Mouse (Mus musculus) heart, adult 2 months (tissue): ENCODE measurements around the gene Tbce. TPM values are rescaled to one million over a fixed set of nuclear protein-coding genes. Genes with fewer than 3 reads are reported as not detected.
A peak's percentile ranks its signal among the peaks of the same experiment; 100 is the strongest.

ENCODE experiments used
- DNase-seq, 2 experiments: peaks; one replicate each; pipeline ENCODE4 v3.0.0; 2021
- H3K27ac ChIP-seq: fragments of 200-600 bp; 2 replicates; pipeline ENCODE4 v1.8.1; 2022
- H3K27me3 ChIP-seq: fragments of 200-500 bp; 2 replicates; pipeline ENCODE4 v1.6.1; 2012; ENCODE audit warnings: mild to moderate bottlenecking, low read length, inconsistent platforms, mixed read lengths; ENCODE audit not compliant: control insufficient read depth, insufficient read depth
- H3K36me3 ChIP-seq: fragments of 200-500 bp; 2 replicates; pipeline ENCODE4 v1.6.1; 2012; ENCODE audit warnings: low read length, inconsistent platforms; ENCODE audit not compliant: control insufficient read depth, insufficient read depth
- H3K4me1 ChIP-seq: fragments of 200-500 bp; 2 replicates; pipeline ENCODE4 v1.6.1; 2011; ENCODE audit warnings: low read length; ENCODE audit not compliant: control insufficient read depth, insufficient read depth
- H3K4me3 ChIP-seq: fragments of 200-600 bp; 2 replicates; pipeline ENCODE4 v1.8.1; 2022
- H3K79me2 ChIP-seq: fragments of 200-500 bp; replicated peaks from 2 replicates; pipeline ENCODE4 v1.6.1; 2012; ENCODE audit warnings: mild to moderate bottlenecking, inconsistent platforms, low read length, moderate library complexity, mixed read lengths; ENCODE audit not compliant: control insufficient read depth, insufficient read depth
- H3K9ac ChIP-seq: fragments of 200-500 bp; 2 replicates; pipeline ENCODE4 v1.6.1; 2012; ENCODE audit warnings: low read depth, mild to moderate bottlenecking, control low read depth, inconsistent platforms, low read length, mixed read lengths
- CTCF ChIP-seq: fragments of 200-600 bp; IDR thresholded peaks from 2 replicates; pipeline ENCODE4 v1.8.1; 2022; ENCODE audit warnings: antibody characterized with exemption, mild to moderate bottlenecking, moderate library complexity
- EP300 ChIP-seq: fragments of 200-500 bp; IDR thresholded peaks from 2 replicates; pipeline ENCODE4 v1.6.1; 2011; ENCODE audit warnings: low read depth, low read length, control low read depth; ENCODE audit not compliant: insufficient read depth
- POLR2A ChIP-seq: fragments of 200-500 bp; IDR thresholded peaks from 2 replicates; pipeline ENCODE4 v1.6.1; 2011; ENCODE audit warnings: mild to moderate bottlenecking, low read depth, low read length, control low read depth; ENCODE audit not compliant: insufficient read depth
- WGBS: fragments of 180-500 bp; shearing (Covaris S2); methylation state at CpG from one replicate; pipeline ENCODE4 v1.1.7; 2018; 5-methylcytosine and 5-hydroxymethylcytosine counted together
- intact Hi-C: fragments of 180-260 bp; cut with DNase I; formaldehyde crosslinking; loops from one replicate; pipeline ENCODE4 v1.15.1; 2025
- long read RNA-seq: library from polyadenylated mRNA; stranded (forward); transcript quantifications from one replicate; pipeline ENCODE4 v2.0.0, GENCODE M21; 2021
- polyA plus RNA-seq: library from polyadenylated mRNA; depleted of rRNA; stranded (reverse); fragments of >200 nt; gene quantifications from 2 replicates; pipeline ENCODE4 v1.2.3, GENCODE M21; 2012; rRNA removed
- total RNA-seq, 2 experiments: library from RNA; stranded (reverse); gene quantifications; 2 replicates each; pipeline ENCODE4 v1.2.3; 2021

Gene Tbce
- total RNA-seq (10 to 100 TPM; 20.4 to 21.2 TPM), polyA plus RNA-seq (16.5 and 27.0 TPM in 2 replicates)
- long read RNA-seq, transcript Tbce-201 (17 exons, 1,844 nt): major isoform, 15 of 22 reads
- long read RNA-seq, partial matches to known transcripts: 0 of 22 reads
- long read RNA-seq, other reads (novel, unspliced or antisense): 1 of 22 reads

DNA sequence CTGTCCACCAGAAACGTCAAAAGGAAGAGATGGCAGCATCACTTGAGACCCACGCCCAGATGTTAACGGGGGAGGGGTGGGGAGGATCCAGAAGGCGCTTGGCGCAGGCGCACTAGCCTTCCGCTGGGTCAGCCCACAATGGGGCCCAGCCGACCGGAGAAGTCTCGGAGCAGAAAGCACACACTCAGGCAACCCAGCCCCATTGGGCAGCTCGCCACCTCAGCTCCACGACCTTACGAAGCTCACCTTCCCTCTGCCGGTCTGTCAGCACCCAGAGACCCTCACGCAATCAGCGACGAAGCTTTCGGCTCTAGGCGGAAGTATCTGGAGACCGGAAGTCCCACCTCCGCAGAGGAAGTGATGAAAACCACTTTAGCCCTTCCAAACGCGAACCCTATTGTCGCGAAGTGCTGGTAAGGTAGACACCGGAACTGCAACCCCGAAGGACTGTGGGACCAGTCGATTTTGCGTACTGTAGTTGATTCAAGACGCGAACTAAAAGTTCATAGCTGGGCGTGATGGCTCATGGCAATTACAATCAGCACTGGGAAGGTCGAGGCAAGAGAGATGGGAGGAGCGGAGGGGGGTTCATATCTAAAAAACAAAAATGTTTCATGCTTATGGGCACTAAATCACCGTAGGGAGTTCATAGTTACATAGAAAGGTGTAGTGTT, at the start of gene Tbce:
Gene Tbce, minus strand, starts transcription at position 347 of the 674 bp plus-strand sequence.
- H3K79me2 ChIP-seq: peaks cover 1% of the 10 kb centered on the region; the same call in 1 of the 2 replicates
- peak within 1 kb of the TSS; percentile 91 for H3K9ac ChIP-seq
- H3K27ac ChIP-seq: peak within 1 kb of the TSS; percentile 99
- intact Hi-C loops: loop anchor here (2.0 kb wide), 1 partner anchor 85 kb away; the partner anchor contains the start of gene B3galnt2
- H3K27me3 ChIP-seq: no peaks in the 10 kb centered on the region
- TF ChIP-seq POLR2A (peak; percentile 94), EP300 (no peak), CTCF (peak; percentile 51)
- peak; percentile 93 for DNase-seq
- WGBS: under 1% methylated on average over 35 of the region's 35 CpGs
- H3K4me3 ChIP-seq: peak within 1 kb of the TSS; percentile 93
- no peaks in the 10 kb centered on the region; the same call in 1 of the 2 replicates for H3K4me1 ChIP-seq
- peaks cover 5% of the 10 kb centered on the region; the same call in 1 of the 2 replicates for H3K36me3 ChIP-seq

GRCm38 (mm10) chr13:14088669-14089068, 49.2 kb upstream of the Tbce start:
- intact Hi-C loops: no loop called here
- H3K4me3 ChIP-seq: no peak overlapping the region
- H3K79me2 ChIP-seq: peaks cover 2% of the 10 kb centered on the region; the same call in 1 of the 2 replicates
- WGBS: 44% methylated on average over 1 of the region's 1 CpGs
- H3K36me3 ChIP-seq: peaks cover 7% of the 10 kb centered on the region
- no peak overlapping the region for H3K9ac ChIP-seq
- peaks cover 4% of the 10 kb centered on the region for H3K4me1 ChIP-seq
- peak in 1 of 2 experiments; percentile 17 for DNase-seq
- TF ChIP-seq EP300: no peak
- TF ChIP-seq CTCF: no peak
- TF ChIP-seq POLR2A: no peak
- H3K27ac ChIP-seq: no peak overlapping the region; the same call in 1 of the 2 replicates
- H3K27me3 ChIP-seq: no peaks in the 10 kb centered on the region

DNA sequence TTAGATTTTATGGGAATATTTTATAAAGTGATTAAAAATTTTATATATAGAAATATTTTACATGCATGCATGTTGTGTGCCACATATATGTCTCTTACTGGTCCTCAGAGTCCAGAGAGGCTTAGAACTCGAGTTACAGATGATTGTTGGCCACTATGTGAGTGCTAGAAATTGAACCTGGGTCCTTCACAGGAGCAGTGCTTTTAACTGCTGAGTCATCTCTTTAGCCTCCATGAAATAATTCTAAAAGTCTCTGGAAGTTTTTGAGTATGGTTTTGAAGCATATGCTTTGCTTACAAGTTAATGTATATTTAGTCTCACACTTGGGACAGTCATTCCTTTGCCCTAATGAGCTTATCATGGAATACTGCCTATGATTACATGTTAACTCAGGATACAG, 35.9 kb upstream of the Tbce start:
- Histone ChIP-seq H3K36me3 (no peaks in the 10 kb centered on the region; the same call in none of the 2 replicates), H3K27ac (no peak overlapping the region), H3K27me3 (no peaks in the 10 kb centered on the region), H3K9ac (no peak overlapping the region), H3K79me2 (peaks cover 7% of the 10 kb centered on the region; the same call in 1 of the 2 replicates), H3K4me3 (no peak overlapping the region), H3K4me1 (no peaks in the 10 kb centered on the region)
- no peak for TF ChIP-seq CTCF
- TF ChIP-seq POLR2A: no peak
- TF ChIP-seq EP300: no peak
- no peak for DNase-seq
- intact Hi-C loops: no loop called here
- 81% methylated on average over 1 of the region's 1 CpGs for WGBS

- Histone ChIP-seq H3K27me3 (no peaks in the 10 kb centered on the region), H3K4me1 (no peaks in the 10 kb centered on the region), H3K36me3 (no peaks in the 10 kb centered on the region; the same call in none of the 2 replicates), H3K27ac (no peak overlapping the region), H3K79me2 (peaks cover 9% of the 10 kb centered on the region), H3K4me3 (no peak overlapping the region), H3K9ac (no peak overlapping the region)
- TF ChIP-seq EP300: no peak
- TF ChIP-seq POLR2A: no peak
- no peak for TF ChIP-seq CTCF
- intact Hi-C loops: no loop called here
- WGBS: 92% methylated on average over 1 of the region's 1 CpGs
- no peak for DNase-seq
Observed at GRCm38 (mm10) chr13:14074371-14074770, 34.9 kb upstream of the Tbce start.

GRCm38 (mm10) chr13:14069291-14069690, 29.9 kb upstream of the Tbce start:
- Histone ChIP-seq H3K4me1 (peaks cover 3% of the 10 kb centered on the region), H3K9ac (no peak overlapping the region), H3K27ac (no peak overlapping the region), H3K36me3 (peaks cover 15% of the 10 kb centered on the region), H3K4me3 (no peak overlapping the region), H3K79me2 (peaks cover 11% of the 10 kb centered on the region), H3K27me3 (no peaks in the 10 kb centered on the region)
- no peak for TF ChIP-seq EP300
- TF ChIP-seq POLR2A: no peak
- no peak for TF ChIP-seq CTCF
- no peak for DNase-seq
- 67% methylated on average over 1 of the region's 1 CpGs for WGBS
- intact Hi-C loops: loop anchor here (10.0 kb wide), 1 partner anchor 546 kb away; the partner anchor contains the start of genes Mrpl32 and Psma2

- H3K27me3 ChIP-seq: no peaks in the 10 kb centered on the region
- intact Hi-C loops: loop anchor here (10.0 kb wide), 1 partner anchor 547 kb away; the partner anchor contains the start of genes Mrpl32 and Psma2
- H3K27ac ChIP-seq: no peak overlapping the region
- no peak overlapping the region for H3K9ac ChIP-seq
- H3K79me2 ChIP-seq: peaks cover 11% of the 10 kb centered on the region
- TF ChIP-seq POLR2A: no peak
- no peak for TF ChIP-seq EP300
- TF ChIP-seq CTCF: no peak
- H3K4me3 ChIP-seq: no peak overlapping the region
- H3K4me1 ChIP-seq: peaks cover 3% of the 10 kb centered on the region
- peaks cover 15% of the 10 kb centered on the region for H3K36me3 ChIP-seq
- DNase-seq: no peak
Observed at GRCm38 (mm10) chr13:14068035-14068434, 28.6 kb upstream of the Tbce start.
